Mouse (Mus musculus): ENCODE measurements around the gene Cldn24.

Cldn24 gene

GRCm38 (mm10) chr8:47826911-47827310, 5.0 kb downstream of the Cldn24 start:
- DNase-seq (ENCODE audit: low read depth, low spot score) = no peak

- no peak for DNase-seq (ENCODE audit: low read depth, low spot score)
These were observed 10.7 kb downstream of the Cldn24 start for GRCm38 (mm10) chr8:47832616-47833015.

GRCm38 (mm10) chr8:47833944-47834343, 12.0 kb downstream of the Cldn24 start:
- DNase-seq (ENCODE audit: low read depth, low spot score) = no peak

- DNase-seq (ENCODE audit: low read depth, low spot score) = no peak
These were observed 21.1 kb downstream of the Cldn24 start for GRCm38 (mm10) chr8:47843063-47843462.

GRCm38 (mm10) chr8:47843651-47844050, 21.7 kb downstream of the Cldn24 start:
- DNase-seq (ENCODE audit: low read depth, low spot score) = no peak

GRCm38 (mm10) chr8:47845956-47846355, 24.0 kb downstream of the Cldn24 start:
- no peak for DNase-seq (ENCODE audit: low read depth, low spot score)

GRCm38 (mm10) chr8:47847161-47847560, 25.2 kb downstream of the Cldn24 start:
- no peak for DNase-seq (ENCODE audit: low read depth, low spot score)

GRCm38 (mm10) chr8:47847931-47848330, 26.0 kb downstream of the Cldn24 start:
- no peak for DNase-seq (ENCODE audit: low read depth, low spot score)

GRCm38 (mm10) chr8:47849842-47850241, 27.9 kb downstream of the Cldn24 start:
- no peak for DNase-seq (ENCODE audit: low read depth, low spot score)

- DNase-seq (ENCODE audit: low read depth, low spot score) = no peak
These were observed 30.0 kb downstream of the Cldn24 start for GRCm38 (mm10) chr8:47851824-47852502.

GRCm38 (mm10) chr8:47852737-47853136, 30.8 kb downstream of the Cldn24 start:
- DNase-seq (ENCODE audit: low read depth, low spot score) = no peak

- DNase-seq (ENCODE audit: low read depth, low spot score) = no peak
These were observed 31.4 kb downstream of the Cldn24 start for GRCm38 (mm10) chr8:47853356-47853755.

GRCm38 (mm10) chr8:47859259-47859658, 37.3 kb downstream of the Cldn24 start:
- peak; percentile 59 for DNase-seq (ENCODE audit: low read depth, low spot score)

- DNase-seq (ENCODE audit: low read depth, low spot score) = no peak
These were observed 44.6 kb downstream of the Cldn24 start for GRCm38 (mm10) chr8:47866568-47866967.

GRCm38 (mm10) chr8:47867067-47867466, 45.1 kb downstream of the Cldn24 start:
- peak; percentile 46 for DNase-seq (ENCODE audit: low read depth, low spot score)

Data from telencephalon, adult 2 months (tissue).